Mouse (Mus musculus) ES-Bruce4 (cell line): ENCODE data around the gene Svs5.
"Not testable (repeated sequence)": the region's sequence is repeated elsewhere in the genome, so short reads cannot be mapped to it uniquely, and the experiment has no call there.

Experiments
- CTCF ChIP-seq: IDR thresholded peaks from one replicate; pipeline ENCODE4 v1.8.1; 2011; ENCODE audit warnings: low read depth, low read length
- EP300 ChIP-seq: IDR thresholded peaks from 2 replicates; pipeline ENCODE4 v1.6.1; 2011; ENCODE audit warnings: low read depth, low read length; ENCODE audit not compliant: insufficient read depth
- POLR2A ChIP-seq: IDR thresholded peaks from one replicate; pipeline ENCODE4 v1.8.1; 2011; ENCODE audit warnings: low read length; ENCODE audit not compliant: insufficient read depth

GRCm38 (mm10) chr2:164347697-164348096 lies 15.2 kb downstream of the Svs5 start:
- not testable (repeated sequence) for TF ChIP-seq POLR2A, CTCF, EP300
